Mouse (Mus musculus) lung, embryonic 14.5 days (tissue): ENCODE data around the gene Rasgef1b. TPM values are rescaled to one million over a fixed set of nuclear protein-coding genes. Genes with fewer than 3 reads are reported as not detected.
A peak's percentile ranks its signal among the peaks of the same experiment; 100 is the strongest.

ENCODE experiments used
- ATAC-seq: fragments of 200-750 bp; cut with Nextera tagmentation; 2 replicates; pipeline ENCODE4 v1.8.0; 2017; ENCODE audit warnings: mild to moderate bottlenecking, moderate TSS enrichment, moderate library complexity; ENCODE audit not compliant: insufficient read depth
- DNase-seq: peaks from one replicate; pipeline ENCODE4 v3.0.0-alpha.2; 2015
- H3K27ac ChIP-seq: fragments of 300-500 bp; sonication (generic); 2 replicates; pipeline ENCODE4 v1.5.1; 2014; ENCODE audit warnings: low read depth, mild to moderate bottlenecking, moderate library complexity
- H3K27me3 ChIP-seq: fragments of 300-500 bp; sonication (generic); 2 replicates; pipeline ENCODE4 v1.6.1; 2014; ENCODE audit warnings: low read length, control low read depth; ENCODE audit not compliant: insufficient read depth
- H3K36me3 ChIP-seq: fragments of 300-500 bp; sonication (generic); 2 replicates; pipeline ENCODE4 v1.6.1; 2014; ENCODE audit warnings: control low read depth; ENCODE audit not compliant: insufficient read depth
- H3K4me1 ChIP-seq: fragments of 300-500 bp; sonication (generic); 2 replicates; pipeline ENCODE4 v1.6.1; 2014; ENCODE audit warnings: antibody characterized with exemption, control low read depth; ENCODE audit not compliant: insufficient read depth
- H3K4me2 ChIP-seq: fragments of 300-500 bp; sonication (generic); 2 replicates; pipeline ENCODE4 v1.6.1; 2014; ENCODE audit warnings: mild to moderate bottlenecking
- H3K4me3 ChIP-seq: fragments of 300-500 bp; sonication (generic); 2 replicates; pipeline ENCODE4 v1.5.1; 2014; ENCODE audit warnings: low read depth, low read length
- H3K9ac ChIP-seq: fragments of 300-500 bp; sonication (generic); 2 replicates; pipeline ENCODE4 v1.6.1; 2014
- H3K9me3 ChIP-seq: fragments of 300-500 bp; sonication (generic); 2 replicates; pipeline ENCODE4 v1.6.1; 2016; ENCODE audit warnings: low read depth, low read length, control low read depth
- CTCF ChIP-seq: IDR thresholded peaks from 2 replicates; pipeline ENCODE4 v1.5.1; 2016; ENCODE audit warnings: antibody characterized with exemption, low read depth
- WGBS: fragments of 180-500 bp; shearing (Covaris S2); extraction: QIAGEN DNeasy Blood & Tissue Kit; methylation state at CpG from one replicate; pipeline ENCODE4 v1.1.7; 2014; 5-methylcytosine and 5-hydroxymethylcytosine counted together
- polyA plus RNA-seq: library from polyadenylated mRNA; unstranded; fragments of >200 nt; fragmentation: Nextera tagmentation; extraction: Ambion mirVana; gene quantifications from 2 replicates; pipeline ENCODE4 v1.2.1, GENCODE M21; 2014

Rasgef1b gene
- polyA plus RNA-seq, 1 experiment from 2014 or later: 15.9 TPM

DNA sequence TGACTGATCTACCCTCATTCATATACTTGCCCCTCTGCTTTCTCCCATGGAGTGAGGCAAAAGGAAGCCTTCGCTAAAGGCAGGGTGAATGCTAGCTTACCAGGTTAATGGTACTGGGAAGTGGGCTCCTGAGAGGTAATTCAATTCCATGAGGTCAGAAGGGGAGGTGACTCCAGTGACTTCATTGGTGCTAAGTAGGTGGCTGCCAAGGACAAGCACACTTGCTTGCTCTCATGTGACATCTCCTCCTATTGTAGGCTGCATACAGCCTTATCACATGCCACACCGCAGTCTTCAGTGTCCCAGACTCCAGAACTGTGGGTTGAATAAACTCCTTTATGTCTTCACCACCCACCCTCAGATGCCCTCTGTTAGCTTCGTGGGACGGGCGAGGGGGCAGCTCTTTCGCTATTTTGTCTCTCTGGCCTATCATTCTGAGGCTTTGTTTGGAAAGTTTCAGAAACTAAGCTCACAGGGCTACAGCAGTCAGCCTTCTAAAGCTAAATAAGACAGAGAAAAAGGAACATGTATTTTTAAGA is 441.1 kb downstream of the Rasgef1b start:
- H3K27me3 ChIP-seq: no peaks in the 10 kb centered on the region
- no peak overlapping the region for H3K27ac ChIP-seq
- no peak overlapping the region for H3K9ac ChIP-seq
- no peaks in the 10 kb centered on the region for H3K36me3 ChIP-seq
- H3K4me1 ChIP-seq: no peaks in the 10 kb centered on the region; the same call in 1 of the 2 replicates
- H3K4me3 ChIP-seq: no peak overlapping the region
- no peaks in the 10 kb centered on the region for H3K9me3 ChIP-seq
- TF ChIP-seq CTCF: no peak
- 76% methylated on average over 6 of the region's 6 CpGs for WGBS
- ATAC-seq (no peak), DNase-seq (no peak)
- H3K4me2 ChIP-seq: no peak overlapping the region

DNA sequence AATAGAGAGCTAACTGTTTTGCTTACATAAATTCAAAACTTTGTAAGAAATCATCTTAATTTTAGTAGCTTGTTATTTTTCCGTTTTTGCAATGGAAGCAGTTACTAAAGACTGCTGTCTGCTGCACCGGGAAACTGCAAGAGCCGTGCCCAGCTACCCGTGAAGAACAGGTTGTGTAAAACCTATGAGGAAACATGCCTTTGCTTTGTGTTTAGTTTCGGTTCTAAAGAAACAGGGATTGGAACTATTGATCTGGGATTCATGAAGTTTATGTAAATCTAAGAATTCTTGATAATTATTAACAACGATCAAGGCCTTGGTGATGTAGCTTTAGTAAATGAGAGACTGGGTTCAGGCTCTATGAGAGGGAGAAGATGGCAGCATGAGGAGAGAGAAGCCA is 442.3 kb downstream of the Rasgef1b start:
- H3K27me3 ChIP-seq: no peaks in the 10 kb centered on the region
- no peaks in the 10 kb centered on the region for H3K9me3 ChIP-seq
- no peak overlapping the region for H3K9ac ChIP-seq
- no peak overlapping the region for H3K27ac ChIP-seq
- ATAC-seq (no peak), DNase-seq (no peak)
- no peaks in the 10 kb centered on the region for H3K36me3 ChIP-seq
- 87% methylated on average over 6 of the region's 6 CpGs for WGBS
- H3K4me3 ChIP-seq: no peak overlapping the region
- no peak for TF ChIP-seq CTCF
- H3K4me2 ChIP-seq: no peak overlapping the region
- no peaks in the 10 kb centered on the region for H3K4me1 ChIP-seq

DNA sequence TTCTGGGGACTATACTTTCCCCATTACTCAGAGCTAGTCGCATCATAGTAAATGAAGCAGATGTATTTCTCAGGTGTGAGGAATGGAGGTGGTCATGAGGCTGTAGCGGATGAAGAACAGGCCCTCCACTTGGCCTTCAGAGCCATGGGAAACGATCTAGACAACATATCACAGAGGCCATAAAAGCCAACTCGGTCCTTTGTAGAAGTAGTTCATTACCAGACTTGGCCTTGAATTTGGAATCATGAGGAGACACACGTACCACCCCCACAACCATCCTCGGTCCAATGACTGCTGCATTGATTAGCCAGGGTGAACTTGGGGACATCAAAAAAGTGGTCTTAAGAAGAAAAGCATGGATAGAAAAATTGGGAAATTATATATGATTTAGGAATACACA is 442.8 kb downstream of the Rasgef1b start:
- H3K4me3 ChIP-seq: no peak overlapping the region
- H3K4me1 ChIP-seq: no peaks in the 10 kb centered on the region
- no peak overlapping the region for H3K9ac ChIP-seq
- no peak overlapping the region for H3K4me2 ChIP-seq
- no peaks in the 10 kb centered on the region for H3K27me3 ChIP-seq
- no peak for TF ChIP-seq CTCF
- no peak for DNase-seq
- ATAC-seq: no peak
- H3K36me3 ChIP-seq: no peaks in the 10 kb centered on the region
- no peak overlapping the region for H3K27ac ChIP-seq
- no peaks in the 10 kb centered on the region for H3K9me3 ChIP-seq
- 91% methylated on average over 6 of the region's 6 CpGs for WGBS

DNA sequence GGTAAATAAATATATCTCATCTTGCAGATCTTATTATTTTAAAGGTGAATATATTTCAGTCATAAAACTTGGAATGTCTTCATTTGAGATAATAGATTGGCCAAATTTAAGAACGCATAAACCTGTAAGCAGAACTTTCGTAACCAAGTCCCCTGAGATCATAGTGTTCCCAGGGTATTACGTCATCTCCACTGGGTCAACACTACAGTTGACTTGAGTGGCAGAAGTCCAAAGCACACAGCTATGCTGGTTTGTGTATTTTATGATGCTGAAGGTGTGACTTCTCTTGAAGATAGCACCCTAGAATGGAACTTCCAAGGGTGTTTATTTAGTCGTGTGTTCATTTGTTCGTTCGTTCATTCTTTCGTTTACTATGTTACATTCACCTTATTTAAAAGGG is 444.5 kb downstream of the Rasgef1b start:
- Histone ChIP-seq H3K27me3 (no peaks in the 10 kb centered on the region), H3K9ac (no peak overlapping the region), H3K4me2 (no peak overlapping the region), H3K4me3 (no peak overlapping the region), H3K36me3 (no peaks in the 10 kb centered on the region), H3K4me1 (no peaks in the 10 kb centered on the region), H3K9me3 (no peaks in the 10 kb centered on the region), H3K27ac (no peak overlapping the region)
- WGBS: 63% methylated on average over 7 of the region's 7 CpGs
- TF ChIP-seq CTCF: no peak
- DNase-seq: peak; percentile 64
- ATAC-seq: no peak; the same call in 1 of the 2 replicates

DNA sequence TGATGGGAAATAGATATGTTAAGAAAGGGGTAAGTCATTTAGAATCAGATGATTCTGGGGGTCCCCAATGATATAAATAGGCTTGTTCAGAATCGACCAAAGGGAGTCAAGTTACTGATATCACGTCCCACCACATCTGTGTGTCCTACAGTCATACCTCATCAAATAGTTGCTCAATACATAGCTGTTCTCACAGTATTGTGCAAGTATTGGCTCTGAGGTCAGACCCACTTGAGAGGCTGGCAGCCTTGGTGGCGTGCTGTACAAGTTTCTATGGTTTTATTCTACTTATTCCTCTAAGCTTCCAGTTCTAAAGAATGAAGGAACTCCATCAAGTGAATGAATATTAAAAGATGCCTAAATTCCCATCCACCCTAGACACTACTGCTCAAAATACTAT is 445.2 kb downstream of the Rasgef1b start:
- no peaks in the 10 kb centered on the region for H3K36me3 ChIP-seq
- peak; percentile 49 for DNase-seq

DNA sequence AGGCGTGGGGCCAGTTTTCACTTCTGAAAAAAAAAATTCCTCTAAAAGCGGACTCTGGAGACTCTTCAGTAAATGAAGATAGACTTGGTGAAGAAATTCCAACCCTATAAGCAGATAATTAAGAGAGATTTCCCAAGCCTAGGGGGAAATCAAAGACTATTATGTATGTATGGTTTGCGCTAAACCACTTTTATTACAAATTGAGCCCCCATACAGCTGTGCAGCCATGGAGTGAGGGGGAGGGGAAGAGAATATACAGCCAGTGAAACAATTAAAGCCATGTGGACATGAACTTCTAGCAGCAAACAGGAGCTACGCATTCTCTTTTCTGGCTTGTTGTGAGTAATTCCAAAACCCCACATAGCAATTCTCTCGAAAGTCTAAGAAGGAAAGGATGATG is 448.3 kb downstream of the Rasgef1b start:
- no peak for DNase-seq
- no peak for ATAC-seq
- H3K27me3 ChIP-seq: no peaks in the 10 kb centered on the region

More for the DNA sequence above, 445.2 kb downstream of the Rasgef1b start:
- Histone ChIP-seq H3K4me3 (no peak overlapping the region), H3K4me2 (no peak overlapping the region), H3K4me1 (no peaks in the 10 kb centered on the region), H3K9ac (no peak overlapping the region), H3K27ac (no peak overlapping the region), H3K27me3 (no peaks in the 10 kb centered on the region), H3K9me3 (no peaks in the 10 kb centered on the region)
- no peak for ATAC-seq
- WGBS: 50% methylated on average over 3 of the region's 3 CpGs
- no peak for TF ChIP-seq CTCF

DNA sequence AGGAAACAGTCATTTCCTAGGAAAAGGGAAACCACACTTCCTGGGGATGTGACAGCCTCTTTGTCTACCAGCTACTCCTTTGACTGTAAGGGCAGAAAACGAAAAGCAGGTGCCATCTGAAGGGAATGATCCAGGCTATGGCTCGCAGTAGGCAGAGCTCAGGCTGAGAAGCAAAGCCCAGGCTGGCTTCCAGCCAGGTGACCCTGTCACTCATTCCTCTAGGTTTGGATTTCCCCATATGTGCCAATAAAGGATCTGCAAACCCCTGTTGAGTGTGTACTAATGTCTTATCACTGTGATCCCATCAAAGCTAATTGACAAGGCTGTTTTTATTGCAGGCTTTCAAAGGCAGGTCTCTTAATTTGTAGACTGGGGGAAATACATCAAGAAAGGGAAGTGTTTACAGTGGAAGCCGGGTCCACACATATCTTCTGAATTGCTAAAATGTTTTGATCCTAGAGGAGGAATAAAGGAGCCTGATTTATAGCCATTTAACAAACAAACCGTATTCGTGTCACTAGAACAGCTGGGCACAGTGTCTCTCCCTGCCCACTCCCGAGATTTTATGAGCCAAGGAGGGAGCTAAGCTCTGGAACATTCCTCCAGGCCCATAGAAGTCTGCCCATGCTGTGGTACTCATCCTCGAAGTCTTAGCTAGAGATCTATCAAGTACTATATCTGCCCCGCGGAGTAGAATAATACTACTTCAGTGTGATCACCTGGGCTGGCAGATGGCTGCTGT is 449.7 kb downstream of the Rasgef1b start:
- Histone ChIP-seq H3K27ac (no peak overlapping the region), H3K9ac (no peak overlapping the region), H3K4me2 (no peak overlapping the region), H3K36me3 (no peaks in the 10 kb centered on the region), H3K4me1 (no peaks in the 10 kb centered on the region), H3K9me3 (no peaks in the 10 kb centered on the region), H3K4me3 (no peak overlapping the region), H3K27me3 (no peaks in the 10 kb centered on the region)
- TF ChIP-seq CTCF: no peak
- DNase-seq (peak; percentile 22), ATAC-seq (no peak)
- 44% methylated on average over 9 of the region's 9 CpGs for WGBS

More for the DNA sequence above, 448.3 kb downstream of the Rasgef1b start:
- no peak for TF ChIP-seq CTCF
- H3K9ac ChIP-seq: no peak overlapping the region
- H3K27ac ChIP-seq: no peak overlapping the region
- no peak overlapping the region for H3K4me2 ChIP-seq
- WGBS: 75% methylated on average over 5 of the region's 5 CpGs
- H3K4me1 ChIP-seq: no peaks in the 10 kb centered on the region
- H3K4me3 ChIP-seq: no peak overlapping the region
- H3K9me3 ChIP-seq: no peaks in the 10 kb centered on the region
- no peaks in the 10 kb centered on the region for H3K36me3 ChIP-seq
